Mouse (Mus musculus) adipocyte (in vitro differentiated cells): ENCODE measurements around the gene Rcor2.

ENCODE experiments used
- DNase-seq: peaks from one replicate; pipeline ENCODE4 v3.0.0-alpha.2; 2016; ENCODE audit warnings: low spot score

The Rcor2 gene

DNA sequence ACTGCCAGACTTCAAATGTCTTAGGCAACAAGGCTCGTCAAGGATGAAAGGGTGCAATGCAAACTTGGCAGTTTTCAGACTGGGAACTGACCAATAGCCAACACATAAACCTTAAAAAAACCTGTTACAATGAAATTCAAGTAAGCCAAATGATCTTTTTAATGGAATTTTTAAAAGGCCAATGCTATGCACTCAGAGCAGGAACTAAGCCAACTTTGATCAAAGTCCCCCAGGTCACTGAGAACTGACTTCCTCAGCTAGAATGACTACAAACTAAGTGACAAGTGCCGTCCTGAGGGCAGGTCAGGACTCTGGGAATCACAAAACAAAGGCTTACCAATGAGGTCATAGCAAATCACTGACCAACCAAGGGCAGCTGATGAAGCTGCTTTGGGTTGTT lies 53.1 kb downstream of the Rcor2 start:
- DNase-seq: peak; percentile 48

DNA sequence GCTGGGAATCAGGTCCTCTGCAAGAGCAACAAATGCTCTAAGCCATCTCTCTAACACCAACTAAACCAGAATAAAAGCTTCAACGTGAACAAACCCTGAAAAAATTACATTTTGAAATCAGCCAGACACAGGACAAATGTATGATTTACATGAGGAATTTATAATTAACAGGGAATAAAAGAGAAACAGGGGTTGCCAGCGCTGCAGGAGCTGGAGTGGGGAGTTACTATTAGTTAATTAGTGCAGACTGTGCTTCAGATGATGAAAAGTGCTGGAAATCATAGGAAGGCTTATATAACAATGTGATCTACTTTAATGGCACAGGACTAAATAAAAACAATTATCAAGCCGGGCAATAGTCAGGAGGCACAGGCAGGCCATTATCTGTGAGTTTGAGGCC lies 54.3 kb downstream of the Rcor2 start:
- no peak for DNase-seq
